Mouse (Mus musculus): ENCODE measurements around the gene Susd2. TPM values are rescaled to one million over a fixed set of nuclear protein-coding genes. Genes with fewer than 3 reads are reported as not detected.

The Susd2 gene
- 0.99 and 1.0 TPM in 2 replicates for polyA plus RNA-seq (2016; fragmentation: Nextera tagmentation; extraction: Ambion mirVana)

DNA sequence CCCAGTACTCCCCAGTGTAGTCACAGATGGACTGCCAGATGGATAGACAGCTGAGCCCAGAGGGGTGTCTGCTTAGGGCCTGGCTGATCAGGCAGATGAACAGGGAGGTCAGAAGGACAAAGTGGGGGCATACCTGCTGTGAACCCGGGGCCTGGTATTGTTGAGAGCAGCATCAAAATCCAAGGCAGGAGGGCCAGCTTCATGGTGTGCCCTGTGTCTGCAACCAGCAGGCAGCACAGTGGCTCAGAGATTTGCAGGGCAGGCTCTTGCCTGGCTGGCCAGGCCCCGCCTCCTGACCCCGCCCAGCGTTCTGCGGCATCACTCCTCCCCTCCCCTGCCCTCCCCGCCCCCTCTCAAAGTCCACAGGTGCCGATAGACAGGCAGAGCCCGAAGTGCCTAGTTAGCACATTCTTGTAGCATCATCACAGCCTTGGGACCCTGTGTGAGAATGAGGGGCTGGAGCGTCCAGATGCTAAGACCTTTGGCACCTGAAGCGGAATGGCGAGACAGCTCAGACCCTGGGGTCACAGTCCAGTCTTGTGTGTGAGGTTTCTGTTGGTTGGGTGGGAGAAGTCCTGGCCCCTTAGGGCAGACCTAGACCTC, at the start of gene Susd2:
Susd2 (minus strand) TSS at position 268 of the 603 bp plus-strand sequence.
- H3K27ac ChIP-seq, result peak within 1 kb of the TSS; percentile 60
- WGBS, result 2% methylated on average over 11 of the region's 11 CpGs
- H3K4me1 ChIP-seq, result peaks cover 25% of the 10 kb centered on the region
- peak within 1 kb of the TSS; percentile 38 for H3K4me3 ChIP-seq
- no peaks in the 10 kb centered on the region for H3K27me3 ChIP-seq (ENCODE audit: poor library complexity, severe bottlenecking)
- peak; percentile 60 for DNase-seq (ENCODE audit: extremely low spot score, low spot score)
- peaks cover 37% of the 10 kb centered on the region for H3K36me3 ChIP-seq (replicated peaks)
- no peaks in the 10 kb centered on the region for H3K9me3 ChIP-seq

DNA sequence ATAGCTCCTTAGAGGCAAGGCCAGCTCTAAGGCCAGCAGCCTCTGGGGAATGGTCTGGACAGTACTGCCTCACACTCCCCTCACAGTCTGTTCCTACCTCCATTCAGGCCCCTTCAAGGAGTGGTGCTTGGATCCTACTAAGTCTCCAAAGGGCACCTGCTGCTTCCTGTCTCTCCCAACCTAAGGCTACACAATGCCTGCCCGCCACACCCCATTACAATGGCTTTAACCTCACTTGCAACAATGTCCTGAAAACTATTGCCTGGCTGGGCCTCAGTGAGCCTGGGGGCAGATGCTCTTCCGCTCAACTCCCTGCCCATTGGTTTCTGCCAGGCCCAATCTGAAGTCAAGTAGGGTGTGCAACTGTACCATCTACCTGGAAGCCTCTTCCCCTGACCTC, 44.8 kb upstream of the Susd2 start:
- WGBS, result 78% methylated on average over 2 of the region's 2 CpGs
- H3K4me3 ChIP-seq, result no peak overlapping the region
- no peak overlapping the region for H3K27ac ChIP-seq
- DNase-seq (ENCODE audit: extremely low spot score, low spot score), result no peak
- peaks cover 15% of the 10 kb centered on the region for H3K4me1 ChIP-seq
- no peaks in the 10 kb centered on the region for H3K27me3 ChIP-seq (ENCODE audit: poor library complexity, severe bottlenecking)
- H3K9me3 ChIP-seq, result no peaks in the 10 kb centered on the region
- H3K36me3 ChIP-seq (replicated peaks), result peaks cover 95% of the 10 kb centered on the region

DNA sequence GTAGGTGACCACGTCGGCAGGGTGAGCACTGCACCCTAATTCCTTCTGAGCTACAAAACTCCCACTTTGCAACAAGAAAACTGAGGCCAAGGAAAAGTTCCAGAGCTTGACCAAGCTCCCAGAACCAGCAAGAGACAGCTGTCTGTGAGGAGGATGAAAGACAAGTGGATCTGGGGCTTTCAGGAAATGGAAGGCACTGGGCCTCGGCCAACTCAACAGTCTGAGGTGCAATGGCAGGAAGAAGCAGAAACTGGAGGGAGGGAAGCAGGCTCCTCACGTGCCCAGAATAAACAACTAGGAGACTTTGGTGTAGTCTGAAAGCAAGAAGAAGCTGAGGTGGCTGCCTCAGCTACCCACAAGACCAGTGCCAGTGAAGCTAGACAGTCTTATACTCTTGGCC, 42.9 kb upstream of the Susd2 start:
- 91% methylated on average over 4 of the region's 4 CpGs for WGBS
- no peak for DNase-seq (ENCODE audit: extremely low spot score, low spot score)
- Histone ChIP-seq H3K4me1 (peaks cover 15% of the 10 kb centered on the region), H3K9me3 (no peaks in the 10 kb centered on the region), H3K27ac (no peak overlapping the region), H3K36me3 (replicated peaks) (peaks cover 95% of the 10 kb centered on the region), H3K4me3 (no peak overlapping the region), H3K27me3 (ENCODE audit: poor library complexity, severe bottlenecking) (no peaks in the 10 kb centered on the region)

DNA sequence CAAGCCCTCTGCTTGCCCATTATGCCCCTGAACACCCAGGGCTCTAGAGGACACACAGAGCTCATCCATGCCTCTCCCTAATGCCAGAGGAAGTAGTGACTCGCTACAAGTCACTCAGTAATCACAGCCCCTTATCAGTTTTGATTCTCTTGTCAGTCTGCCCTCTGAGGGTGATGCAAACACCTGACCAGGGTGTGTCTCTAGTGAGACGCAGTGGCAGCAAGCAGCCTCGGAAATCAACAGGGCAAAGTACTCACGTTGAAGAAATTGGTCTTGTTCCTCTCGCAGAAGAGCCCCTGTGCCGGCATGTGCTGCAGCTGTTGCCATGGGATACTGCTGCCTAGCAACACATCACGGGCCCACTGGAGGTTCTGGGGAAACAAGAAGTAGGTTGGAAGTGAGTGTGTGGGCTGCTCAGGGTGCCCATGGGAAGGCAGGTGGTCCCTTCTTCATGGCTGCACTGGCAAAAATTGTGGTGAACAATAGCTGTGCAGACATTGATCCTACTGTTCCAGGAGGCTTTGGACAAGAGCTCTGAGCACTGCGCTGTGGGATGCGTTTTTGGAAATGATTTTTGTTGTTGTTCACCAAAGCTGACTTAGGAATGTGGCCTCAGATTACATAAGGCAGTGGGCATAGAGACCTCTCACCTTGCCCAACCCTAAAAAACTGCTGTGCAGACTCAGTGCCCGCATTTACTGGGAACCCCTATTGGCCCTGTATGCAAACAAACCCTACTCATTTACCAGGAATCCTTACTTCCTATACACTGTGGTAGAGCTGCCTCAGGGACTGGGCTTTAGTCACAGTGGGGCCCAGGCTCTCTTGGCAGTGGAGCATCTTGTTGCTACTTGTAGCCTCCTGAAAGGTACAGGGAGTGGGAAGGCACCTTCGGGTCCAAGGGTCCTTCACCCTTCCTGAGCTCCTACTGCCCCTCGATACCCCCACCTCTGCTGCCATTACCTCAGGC, 40.5 kb upstream of the Susd2 start:
- peaks cover 98% of the 10 kb centered on the region for H3K36me3 ChIP-seq (replicated peaks)

DNA sequence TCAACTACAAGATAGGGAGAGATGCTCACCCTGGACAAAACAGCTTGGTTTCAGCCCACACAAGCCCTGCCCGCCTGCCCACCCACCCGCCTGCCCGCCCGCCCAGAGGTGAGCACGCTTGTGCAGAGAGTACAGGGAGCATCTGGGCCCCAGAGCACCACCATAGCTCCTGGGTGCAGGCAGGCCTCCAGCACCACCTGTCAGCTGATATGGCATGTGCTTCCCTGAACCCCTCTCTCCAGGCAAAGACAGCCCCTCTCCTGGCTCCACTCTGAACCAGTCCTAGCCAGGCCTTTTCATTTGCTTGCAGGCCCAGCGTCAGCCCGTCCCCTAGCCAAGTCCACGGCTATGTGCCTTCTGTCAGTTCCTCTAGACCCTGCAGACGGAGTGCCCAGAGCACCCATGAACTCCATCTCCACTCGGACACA, 36.8 kb upstream of the Susd2 start:
- Histone ChIP-seq H3K27ac (no peak overlapping the region), H3K27me3 (ENCODE audit: poor library complexity, severe bottlenecking) (no peaks in the 10 kb centered on the region), H3K4me3 (no peak overlapping the region), H3K36me3 (replicated peaks) (peaks cover 96% of the 10 kb centered on the region), H3K4me1 (peaks cover 21% of the 10 kb centered on the region), H3K9me3 (no peaks in the 10 kb centered on the region)
- whole genome bisulfite sequencing, result 95% methylated on average over 10 of the region's 10 CpGs
- no peak for DNase-seq (ENCODE audit: extremely low spot score, low spot score)

More for the DNA sequence above, 40.5 kb upstream of the Susd2 start:
- Histone ChIP-seq H3K27ac (0 out of 2 replicates have a peak overlapping the region, but pooled peaks have one; percentile 35), H3K9me3 (no peaks in the 10 kb centered on the region), H3K4me1 (peaks cover 15% of the 10 kb centered on the region), H3K4me3 (no peak overlapping the region), H3K27me3 (ENCODE audit: poor library complexity, severe bottlenecking) (no peaks in the 10 kb centered on the region)
- WGBS, result 64% methylated on average over 12 of the region's 12 CpGs
- DNase-seq (ENCODE audit: extremely low spot score, low spot score), result peak; percentile 68

DNA sequence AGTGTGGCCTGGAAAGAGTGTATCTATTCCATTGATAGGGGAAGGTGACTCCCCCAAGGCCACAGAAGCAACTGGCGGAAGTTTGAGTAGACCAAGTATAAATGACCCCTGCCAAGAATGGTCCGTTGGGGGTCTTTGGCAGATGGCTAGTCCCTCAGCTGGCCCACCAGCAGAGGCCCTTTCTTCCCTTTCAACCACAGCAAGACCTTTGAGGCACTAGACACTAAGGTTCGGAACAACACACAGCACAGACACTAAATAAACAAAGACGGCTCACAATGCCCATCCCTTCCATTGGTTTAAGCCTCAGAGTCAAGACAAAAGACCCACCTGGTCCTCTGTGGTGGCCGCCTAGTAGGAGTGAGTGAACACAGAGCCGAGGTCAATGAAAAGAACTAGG, 35.4 kb upstream of the Susd2 start:
- H3K36me3 ChIP-seq (replicated peaks), result peaks cover 98% of the 10 kb centered on the region

DNA sequence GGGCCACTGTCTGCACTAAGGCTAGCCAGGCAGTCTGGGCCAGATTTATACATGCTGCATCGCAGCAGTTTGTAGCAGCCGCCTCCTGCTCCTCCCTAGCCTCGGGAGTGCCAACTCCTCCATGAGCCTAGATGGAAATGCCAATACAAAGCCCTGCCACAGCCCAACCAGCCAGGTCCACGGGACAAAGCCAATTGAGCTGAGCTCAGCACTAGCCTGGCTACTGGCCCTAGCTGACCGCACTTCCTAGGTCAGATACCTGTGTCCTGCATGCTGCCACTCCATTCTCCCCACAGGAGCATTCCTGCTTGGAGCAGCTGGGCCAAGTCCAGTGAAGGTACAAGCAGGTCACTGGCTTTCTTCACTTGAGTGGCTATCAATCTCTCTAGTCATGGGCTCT, 34.2 kb upstream of the Susd2 start:
- 92% methylated on average over 5 of the region's 5 CpGs for WGBS
- Histone ChIP-seq H3K4me3 (no peak overlapping the region), H3K27me3 (ENCODE audit: poor library complexity, severe bottlenecking) (no peaks in the 10 kb centered on the region), H3K4me1 (peaks cover 12% of the 10 kb centered on the region), H3K9me3 (no peaks in the 10 kb centered on the region), H3K27ac (no peak overlapping the region), H3K36me3 (replicated peaks) (peaks cover 97% of the 10 kb centered on the region)
- DNase-seq (ENCODE audit: extremely low spot score, low spot score), result no peak

More for the DNA sequence above, 35.4 kb upstream of the Susd2 start:
- H3K27me3 ChIP-seq (ENCODE audit: poor library complexity, severe bottlenecking), result no peaks in the 10 kb centered on the region
- no peak for DNase-seq (ENCODE audit: extremely low spot score, low spot score)
- no peak overlapping the region for H3K4me3 ChIP-seq
- WGBS, result 84% methylated on average over 6 of the region's 6 CpGs
- H3K27ac ChIP-seq, result no peak overlapping the region
- peaks cover 18% of the 10 kb centered on the region for H3K4me1 ChIP-seq
- H3K9me3 ChIP-seq, result no peaks in the 10 kb centered on the region

DNA sequence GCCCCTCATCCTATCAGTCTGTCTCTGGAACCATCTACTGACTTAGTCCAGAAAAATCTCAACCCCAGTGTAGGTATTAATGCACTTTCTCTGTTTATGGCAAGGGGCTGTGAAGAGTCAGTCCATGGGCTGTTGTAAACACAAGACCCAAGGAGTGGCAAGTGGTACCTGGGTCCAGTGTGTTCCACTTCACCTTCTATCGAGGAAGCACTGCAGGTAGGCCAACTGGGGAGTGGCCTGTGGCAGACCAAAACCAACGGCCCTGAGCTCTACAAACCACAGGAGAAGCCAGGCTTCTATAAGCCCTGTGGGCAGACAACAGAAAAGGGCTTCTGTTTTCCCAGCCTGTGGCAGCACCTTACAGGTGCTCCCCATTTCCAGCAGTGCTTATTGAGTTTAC, 33.8 kb upstream of the Susd2 start:
- Histone ChIP-seq H3K4me1 (peaks cover 12% of the 10 kb centered on the region), H3K4me3 (no peak overlapping the region), H3K27me3 (ENCODE audit: poor library complexity, severe bottlenecking) (no peaks in the 10 kb centered on the region), H3K27ac (no peak overlapping the region), H3K9me3 (no peaks in the 10 kb centered on the region), H3K36me3 (replicated peaks) (peaks cover 97% of the 10 kb centered on the region)
- WGBS, result 83% methylated on average over 2 of the region's 2 CpGs
- DNase-seq (ENCODE audit: extremely low spot score, low spot score), result no peak

DNA sequence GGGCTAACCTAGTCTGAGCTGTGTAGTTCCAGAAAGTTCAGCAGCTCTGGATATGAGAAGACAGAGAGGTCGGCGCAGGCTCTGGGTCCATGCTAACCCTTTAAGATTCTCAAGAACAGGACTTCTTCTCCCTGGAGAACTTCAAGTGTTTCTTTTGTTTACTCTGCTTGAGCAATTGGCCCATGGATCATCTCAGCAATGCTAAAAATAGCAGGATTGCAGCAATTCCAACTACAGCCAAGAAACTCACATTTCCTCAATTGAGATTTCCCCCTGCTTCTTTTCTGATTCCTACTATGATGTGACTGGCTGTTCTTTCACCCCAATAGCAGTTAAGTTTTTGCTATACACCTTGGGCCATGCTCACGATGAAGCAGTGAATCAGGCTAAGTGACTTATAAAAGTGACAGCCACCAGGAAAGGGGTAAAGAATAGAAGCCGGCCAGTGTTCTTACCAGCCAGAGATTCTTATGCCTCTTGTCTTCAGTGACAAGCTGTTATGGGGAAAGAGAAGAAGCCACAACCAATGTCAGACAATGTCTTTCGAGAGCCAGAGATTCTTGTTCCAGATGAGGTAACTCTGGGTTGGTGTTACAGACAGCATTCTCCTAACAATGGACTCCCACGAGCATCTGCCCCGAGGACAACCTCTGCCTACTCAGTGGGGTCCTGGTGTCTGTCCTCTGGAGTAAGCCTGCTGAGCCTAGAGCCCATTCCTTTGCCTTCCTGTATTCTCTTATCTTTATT, 33.2 kb upstream of the Susd2 start:
- peaks cover 97% of the 10 kb centered on the region for H3K36me3 ChIP-seq (replicated peaks)
- WGBS, result 90% methylated on average over 7 of the region's 7 CpGs
- H3K27ac ChIP-seq, result no peak overlapping the region
- H3K9me3 ChIP-seq, result no peaks in the 10 kb centered on the region
- no peaks in the 10 kb centered on the region for H3K27me3 ChIP-seq (ENCODE audit: poor library complexity, severe bottlenecking)
- H3K4me1 ChIP-seq, result peaks cover 12% of the 10 kb centered on the region
- no peak overlapping the region for H3K4me3 ChIP-seq
- no peak for DNase-seq (ENCODE audit: extremely low spot score, low spot score)

DNA sequence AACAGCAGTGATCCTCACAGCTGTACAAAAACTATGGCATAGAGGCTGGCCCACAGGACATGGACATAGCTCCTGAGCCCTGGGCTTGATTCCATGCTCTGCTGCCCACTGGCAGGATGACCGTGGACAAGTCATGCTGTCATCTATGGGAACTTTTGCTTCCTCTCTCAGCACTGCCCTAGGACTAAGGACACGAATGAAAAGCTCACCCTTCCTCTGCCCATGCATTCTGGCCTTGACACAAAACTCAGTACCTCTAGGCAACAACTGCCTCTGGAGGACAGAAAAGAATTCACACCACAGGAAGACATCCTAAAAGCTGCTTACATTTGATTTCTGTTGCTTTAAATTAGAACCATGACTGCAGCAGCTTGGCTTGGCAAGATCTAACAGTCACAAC, 32.5 kb upstream of the Susd2 start:
- Histone ChIP-seq H3K4me1 (peaks cover 12% of the 10 kb centered on the region), H3K9me3 (no peaks in the 10 kb centered on the region), H3K27me3 (ENCODE audit: poor library complexity, severe bottlenecking) (no peaks in the 10 kb centered on the region), H3K36me3 (replicated peaks) (peaks cover 96% of the 10 kb centered on the region), H3K4me3 (no peak overlapping the region), H3K27ac (0 out of 2 replicates have a peak overlapping the region, but pooled peaks have one; percentile 21)
- DNase-seq (ENCODE audit: extremely low spot score, low spot score), result no peak
- WGBS, result 88% methylated on average over 2 of the region's 2 CpGs

DNA sequence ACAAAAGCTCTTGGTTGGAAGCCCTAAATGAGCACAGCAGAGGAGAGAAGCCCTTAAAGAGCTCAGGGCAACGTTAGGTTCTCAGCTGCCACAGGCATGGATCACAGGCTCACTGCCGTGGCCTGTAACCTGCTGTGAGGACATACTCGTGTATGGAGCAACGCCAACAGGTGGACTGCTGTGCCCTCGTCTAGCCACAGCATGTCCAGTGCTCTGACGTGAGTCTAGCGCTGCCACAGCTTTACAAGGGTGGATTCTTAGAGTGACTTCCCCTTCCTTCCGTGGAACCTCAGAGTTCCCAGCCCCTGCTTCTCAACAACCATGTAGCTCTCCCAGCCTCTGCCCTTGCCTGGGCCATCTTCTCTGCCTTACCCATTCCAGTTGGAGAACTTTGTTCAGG, 31.8 kb upstream of the Susd2 start:
- WGBS, result 79% methylated on average over 8 of the region's 8 CpGs
- Histone ChIP-seq H3K36me3 (replicated peaks) (peaks cover 96% of the 10 kb centered on the region), H3K27ac (peak overlapping the region; percentile 21; the same call in 1 of the 2 replicates)

DNA sequence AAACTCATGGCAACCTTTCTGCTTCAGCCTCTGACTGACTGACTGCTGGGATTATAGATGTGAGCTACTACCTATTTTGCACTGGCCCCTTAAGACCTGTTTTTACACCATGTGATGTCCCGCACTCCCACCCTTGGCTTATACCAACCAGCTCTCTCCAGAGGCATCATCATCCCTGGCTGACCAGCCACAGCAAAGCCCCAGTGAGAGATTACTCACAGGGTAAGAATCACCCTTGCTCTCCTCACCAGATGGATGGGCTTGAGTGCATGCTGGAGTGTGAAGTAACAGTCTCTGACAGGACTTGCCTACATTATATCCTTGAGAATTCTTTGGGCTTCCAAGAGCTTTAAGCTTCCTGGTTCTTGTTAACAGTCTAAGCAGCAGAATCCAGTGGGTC, 26.1 kb upstream of the Susd2 start:
- Histone ChIP-seq H3K9me3 (no peaks in the 10 kb centered on the region), H3K27ac (no peak overlapping the region), H3K4me3 (no peak overlapping the region), H3K27me3 (ENCODE audit: poor library complexity, severe bottlenecking) (peaks cover 46% of the 10 kb centered on the region), H3K4me1 (peaks cover 28% of the 10 kb centered on the region), H3K36me3 (replicated peaks) (peaks cover 58% of the 10 kb centered on the region)
- DNase-seq (ENCODE audit: extremely low spot score, low spot score), result no peak
- WGBS, result 86% methylated on average over 1 of the region's 1 CpGs

More for the DNA sequence above, 31.8 kb upstream of the Susd2 start:
- Histone ChIP-seq H3K27me3 (ENCODE audit: poor library complexity, severe bottlenecking) (no peaks in the 10 kb centered on the region), H3K4me1 (peaks cover 12% of the 10 kb centered on the region), H3K4me3 (no peak overlapping the region), H3K9me3 (no peaks in the 10 kb centered on the region)
- DNase-seq (ENCODE audit: extremely low spot score, low spot score), result no peak
